Mouse (Mus musculus) liver, postnatal 0 days (tissue): ENCODE data around the gene Zbtb43. TPM values are rescaled to one million over a fixed set of nuclear protein-coding genes. Genes with fewer than 3 reads are reported as not detected.

Source experiments
- ATAC-seq: fragments of 200-750 bp; cut with Nextera tagmentation; 2 replicates; pipeline ENCODE4 v1.8.0; 2017; ENCODE audit warnings: mild to moderate bottlenecking, moderate library complexity
- DNase-seq: peaks from one replicate; pipeline ENCODE4 v3.0.0-alpha.2; 2016
- H3K27ac ChIP-seq: fragments of 300-500 bp; sonication (generic); 2 replicates; pipeline ENCODE4 v1.5.1; 2014; ENCODE audit warnings: antibody characterized with exemption, moderate library complexity, mild to moderate bottlenecking, low read depth
- H3K27me3 ChIP-seq: fragments of 300-500 bp; sonication (generic); 2 replicates; pipeline ENCODE4 v1.6.1; 2014; ENCODE audit warnings: low read length, control low read depth, mixed read lengths; ENCODE audit not compliant: insufficient read depth
- H3K36me3 ChIP-seq: fragments of 300-500 bp; sonication (generic); replicated peaks from 2 replicates; pipeline ENCODE4 v1.6.1; 2014; ENCODE audit warnings: mild to moderate bottlenecking, control low read depth, low read length, moderate library complexity, mixed read lengths; ENCODE audit not compliant: insufficient read depth
- H3K4me1 ChIP-seq: fragments of 300-500 bp; sonication (generic); 2 replicates; pipeline ENCODE4 v1.6.1; 2014; ENCODE audit warnings: antibody characterized with exemption, mild to moderate bottlenecking, control low read depth; ENCODE audit not compliant: insufficient read depth
- H3K4me2 ChIP-seq: fragments of 300-500 bp; sonication (generic); 2 replicates; pipeline ENCODE4 v1.6.1; 2014; ENCODE audit warnings: low read depth, mild to moderate bottlenecking, low read length, moderate library complexity, mixed read lengths
- H3K4me3 ChIP-seq: fragments of 300-500 bp; sonication (generic); 2 replicates; pipeline ENCODE4 v1.5.1; 2014; ENCODE audit warnings: low read depth, low read length
- H3K9ac ChIP-seq: fragments of 300-500 bp; sonication (generic); replicated peaks from 2 replicates; pipeline ENCODE4 v1.6.1; 2014; ENCODE audit warnings: mild to moderate bottlenecking, moderate library complexity
- H3K9me3 ChIP-seq: fragments of 300-500 bp; sonication (generic); 2 replicates; pipeline ENCODE4 v1.6.1; 2016; ENCODE audit warnings: mild to moderate bottlenecking, control low read depth, low read length, mixed read lengths
- CTCF ChIP-seq: sonication (generic); IDR thresholded peaks from 2 replicates; pipeline ENCODE4 v1.5.1; 2016; ENCODE audit warnings: antibody characterized with exemption, low read depth
- EP300 ChIP-seq: IDR thresholded peaks from 2 replicates; pipeline ENCODE4 v1.6.1; 2016; ENCODE audit warnings: antibody characterized with exemption, low read depth, mild to moderate bottlenecking
- WGBS: fragments of 180-500 bp; shearing (Covaris S2); extraction: QIAGEN DNeasy Blood & Tissue Kit; methylation state at CpG from one replicate; pipeline ENCODE4 v1.1.7; 2014; ENCODE audit not compliant: insufficient replicate concordance; 5-methylcytosine and 5-hydroxymethylcytosine counted together
- polyA plus RNA-seq: library from polyadenylated mRNA; unstranded; fragments of >200 nt; fragmentation: Nextera tagmentation; extraction: Ambion mirVana; gene quantifications from 2 replicates; pipeline ENCODE4 v1.2.1, GENCODE M21; 2015

Gene Zbtb43
- polyA plus RNA-seq, 1 experiment from 2014 or later: 8.0 TPM

- Histone ChIP-seq H3K9ac (no peak overlapping the region), H3K27me3 (no peaks in the 10 kb centered on the region), H3K4me1 (peaks cover 6% of the 10 kb centered on the region; the same call in 1 of the 2 replicates), H3K36me3 (no peaks in the 10 kb centered on the region), H3K9me3 (no peaks in the 10 kb centered on the region), H3K4me2 (no peak overlapping the region), H3K4me3 (no peak overlapping the region), H3K27ac (no peak overlapping the region)
- DNase-seq (no peak), ATAC-seq (no peak)
- 70% methylated on average over 11 of the region's 11 CpGs for WGBS
- TF ChIP-seq EP300: no peak
- no peak for TF ChIP-seq CTCF
Measured at GRCm38 (mm10) chr2:33437184-33437583, 31.2 kb downstream of the Zbtb43 start.

GRCm38 (mm10) chr2:33436035-33436580 lies 32.3 kb downstream of the Zbtb43 start:
- Histone ChIP-seq H3K4me2 (peak overlapping the region; percentile 56), H3K9me3 (no peaks in the 10 kb centered on the region), H3K9ac (no peak overlapping the region), H3K27ac (no peak overlapping the region), H3K27me3 (no peaks in the 10 kb centered on the region), H3K4me1 (peaks cover 6% of the 10 kb centered on the region; the same call in 1 of the 2 replicates), H3K4me3 (no peak overlapping the region), H3K36me3 (no peaks in the 10 kb centered on the region)
- ATAC-seq: no peak
- TF ChIP-seq EP300: no peak
- TF ChIP-seq CTCF: no peak
- DNase-seq: no peak
- 6% methylated on average over 16 of the region's 16 CpGs for WGBS

GRCm38 (mm10) chr2:33435036-33435650 lies 33.2 kb downstream of the Zbtb43 start:
- H3K27me3 ChIP-seq: no peaks in the 10 kb centered on the region
- H3K9me3 ChIP-seq: no peaks in the 10 kb centered on the region
- H3K27ac ChIP-seq: no peak overlapping the region
- H3K9ac ChIP-seq: no peak overlapping the region
- H3K4me1 ChIP-seq: peaks cover 9% of the 10 kb centered on the region; the same call in 1 of the 2 replicates
- no peak for DNase-seq
- WGBS: 59% methylated on average over 8 of the region's 8 CpGs
- no peak for TF ChIP-seq EP300
- no peak for TF ChIP-seq CTCF
- H3K4me3 ChIP-seq: no peak overlapping the region
- no peak for ATAC-seq
- H3K36me3 ChIP-seq: no peaks in the 10 kb centered on the region
- H3K4me2 ChIP-seq: no peak overlapping the region

GRCm38 (mm10) chr2:33432877-33433276 lies 35.5 kb downstream of the Zbtb43 start:
- Histone ChIP-seq H3K36me3 (no peaks in the 10 kb centered on the region), H3K9ac (no peak overlapping the region), H3K4me2 (no peak overlapping the region), H3K27ac (no peak overlapping the region), H3K27me3 (no peaks in the 10 kb centered on the region), H3K9me3 (no peaks in the 10 kb centered on the region), H3K4me3 (no peak overlapping the region), H3K4me1 (peaks cover 19% of the 10 kb centered on the region)
- WGBS: 50% methylated on average over 5 of the region's 5 CpGs
- no peak for ATAC-seq
- TF ChIP-seq CTCF: peak; percentile 81
- no peak for TF ChIP-seq EP300
- peak; percentile 61 for DNase-seq

- Histone ChIP-seq H3K36me3 (no peaks in the 10 kb centered on the region), H3K9me3 (no peaks in the 10 kb centered on the region), H3K4me1 (peaks cover 26% of the 10 kb centered on the region), H3K4me3 (peak within 1 kb of the TSS; percentile 90), H3K27ac (peak within 1 kb of the TSS; percentile 90), H3K27me3 (no peaks in the 10 kb centered on the region), H3K9ac (peak within 1 kb of the TSS; percentile 94), H3K4me2 (peak within 1 kb of the TSS; percentile 74)
- under 1% methylated on average over 69 of the region's 102 CpGs for WGBS
- TF ChIP-seq EP300: no peak
- TF ChIP-seq CTCF: peak; percentile 92
- peak; percentile 81 for ATAC-seq
- peak; percentile 81 for DNase-seq
Measured at GRCm38 (mm10) chr2:33430771-33431699, 37.3 kb downstream of the Zbtb43 start, which contains the start of gene Zbtb34. Gene Zbtb34, minus strand, starts transcription at chr2:33431324.
